Mouse (Mus musculus) CH12.LX (cell line): ENCODE results near the gene Khnyn.
A peak's percentile ranks its signal among the peaks of the same experiment; 100 is the strongest.

ENCODE experiments used
- CTCF ChIP-seq, 2 experiments: IDR thresholded peaks in 1 of 2; conservative IDR thresholded peaks in 1 of 2; 2 replicates each; pipeline ENCODE4 v1.5.1; 2011 to 2012; ENCODE audit warnings: low read depth in 2 of 2, low read length in 2 of 2, improper control_type of control experiment in 1 of 2, inconsistent platforms in 1 of 2, mild to moderate bottlenecking in 1 of 2, moderate library complexity in 1 of 2
- MAX ChIP-seq: IDR thresholded peaks from 2 replicates; pipeline ENCODE4 v1.6.1; 2011; ENCODE audit warnings: low read length, improper control_type of control experiment
- NRF1 ChIP-seq: IDR thresholded peaks from 2 replicates; pipeline ENCODE4 v1.6.1; 2014; ENCODE audit warnings: low read depth, mild to moderate bottlenecking, inconsistent platforms, low read length, improper control_type of control experiment, moderate library complexity
- TBP ChIP-seq: conservative IDR thresholded peaks from 2 replicates; pipeline ENCODE4 v1.6.1; 2011; ENCODE audit warnings: low read depth, low read length, improper control_type of control experiment
- ZNF384 ChIP-seq: IDR thresholded peaks from 2 replicates; pipeline ENCODE4 v1.6.1; 2012; ENCODE audit warnings: low read depth, low read length, improper control_type of control experiment, inconsistent platforms

DNA sequence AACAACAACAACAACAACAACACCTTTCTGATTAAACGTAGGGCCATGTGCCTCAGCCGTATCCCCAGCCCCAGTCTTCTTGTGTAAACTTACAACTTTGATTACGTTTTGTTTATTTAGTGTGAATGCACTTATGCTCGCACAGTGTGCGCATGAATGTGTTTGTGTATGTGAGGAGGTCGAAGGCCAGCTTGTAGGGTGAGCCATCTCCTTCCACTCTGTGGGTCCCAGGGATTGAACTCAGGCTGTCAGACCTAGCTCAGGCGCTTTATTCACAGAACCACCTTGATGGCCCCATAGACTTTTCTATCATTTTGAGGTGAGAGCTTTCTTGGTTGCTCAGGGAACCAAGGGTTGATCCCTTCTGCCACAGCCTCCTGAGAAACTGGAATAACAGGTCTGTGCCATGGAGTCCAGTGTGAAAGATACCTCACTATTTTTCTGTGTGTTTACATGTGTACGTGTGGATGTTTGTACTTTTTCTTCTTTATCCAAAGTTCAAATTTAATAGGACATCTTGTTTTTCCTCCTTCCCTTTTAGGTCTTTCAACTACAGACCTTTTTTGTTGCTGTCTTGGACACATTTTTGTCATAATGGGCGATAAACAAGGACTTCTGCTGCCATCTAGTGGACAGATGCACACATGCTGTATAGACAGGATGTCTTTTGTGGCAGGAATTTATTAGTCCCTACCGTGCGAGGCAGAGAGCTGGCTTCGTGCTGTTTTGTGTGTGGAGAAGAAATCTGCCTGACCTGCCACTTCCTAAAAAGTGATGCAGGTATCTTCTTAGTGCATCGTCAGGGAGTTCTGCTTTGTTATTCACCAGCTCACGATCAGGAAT, 33.7 kb downstream of the Khnyn start:
- peak; percentile 31; the same call in 1 of the 2 replicates for TF ChIP-seq ZNF384
- TF ChIP-seq MAX: 0 out of 2 replicates have a peak, but pooled peaks have one; percentile 42
- TF ChIP-seq TBP: no peak
- no peak for TF ChIP-seq NRF1
- TF ChIP-seq CTCF (conservative IDR thresholded peaks at IDR 0.05 in 1 of 2, IDR thresholded peaks at IDR 0.05 in 1 of 2; ENCODE audit: low read depth in 2 of 2, low read length in 2 of 2): peak; percentile 87 to 99
